Mouse (Mus musculus): ENCODE measurements around the gene Stub1. TPM values are rescaled to one million over a fixed set of nuclear protein-coding genes. Genes with fewer than 3 reads are reported as not detected.
"Not testable (repeated sequence)": the region's sequence is repeated elsewhere in the genome, so short reads cannot be mapped to it uniquely, and the experiment has no call there.

Stub1 gene
- total RNA-seq (2021) = 100 to 1,000 TPM; 106 to 109 TPM
- long read RNA-seq, experiment 1, transcript Stub1-201 (7 exons, 1,803 nt) = major isoform, 211 of 277 reads
- long read RNA-seq, experiment 1, transcript Stub1-207 (7 exons, 1,341 nt) = minor isoform, 43 of 277 reads
- long read RNA-seq, experiment 1, transcript Stub1-206 (6 exons, 1,408 nt) = minor isoform, 8 of 277 reads
- long read RNA-seq, experiment 1, partial matches to known transcripts = 6 of 277 reads
- long read RNA-seq, experiment 1, other reads (novel, unspliced or antisense) = 8 of 277 reads
- long read RNA-seq, experiment 2, transcript Stub1-201 (7 exons, 1,803 nt) = major isoform, 203 of 251 reads
- long read RNA-seq, experiment 2, transcript Stub1-206 (6 exons, 1,408 nt) = minor isoform, 8 of 251 reads
- long read RNA-seq, experiment 2, transcript Stub1-207 (7 exons, 1,341 nt) = minor isoform, 21 of 251 reads
- long read RNA-seq, experiment 2, partial matches to known transcripts = 6 of 251 reads
- long read RNA-seq, experiment 2, other reads (novel, unspliced or antisense) = 12 of 251 reads

DNA sequence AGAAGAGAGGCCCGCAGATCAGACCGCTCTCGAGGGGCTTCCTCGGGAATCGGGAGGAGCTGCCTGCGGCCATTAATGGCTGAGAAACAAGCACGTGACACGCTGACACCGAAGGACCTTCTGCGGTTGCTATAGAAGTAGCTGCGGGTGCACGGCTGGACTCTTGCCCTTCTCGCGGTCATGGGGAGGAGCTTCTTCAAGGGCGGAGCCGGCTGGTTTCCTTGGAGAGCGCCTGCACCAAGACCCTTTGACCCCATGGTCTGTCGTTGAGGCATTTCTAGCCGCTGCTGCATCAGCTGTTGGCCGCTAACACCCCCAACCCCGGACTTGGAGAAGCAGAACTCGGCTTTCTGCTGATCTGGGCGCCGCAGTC is at the start of gene Stub1:
Gene Stub1, minus strand, starts transcription at position 114 of the 373 bp plus-strand sequence.
- peak; percentile 90 to 94 for DNase-seq
- intact Hi-C loops (cut with DNase I) = no loop called here

GRCm38 (mm10) chr17:25882306-25882705 is 49.1 kb upstream of the Stub1 start:
- no peak for DNase-seq
- intact Hi-C loops (cut with DNase I) = no loop called here

DNA sequence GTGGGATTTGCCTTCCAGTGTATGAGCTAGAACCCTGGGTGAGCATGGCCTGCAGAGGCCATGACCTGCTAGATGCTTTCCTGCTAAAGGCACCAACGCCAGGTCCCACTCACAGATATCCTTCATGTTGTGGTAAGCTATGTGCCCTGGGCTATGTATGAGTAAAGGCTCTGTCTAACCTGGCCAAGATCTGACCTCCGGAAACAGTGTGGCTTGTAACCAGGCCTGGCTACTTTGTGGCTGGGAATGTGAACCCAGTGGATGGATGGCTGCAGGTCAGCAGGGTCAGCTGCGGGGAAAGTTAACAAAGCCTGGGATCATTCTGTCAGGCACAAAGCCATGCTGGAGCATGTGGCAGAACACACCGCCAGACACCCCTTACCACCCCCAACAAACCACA is 48.5 kb upstream of the Stub1 start:
- DNase-seq = no peak
- intact Hi-C loops (cut with DNase I) = no loop called here

DNA sequence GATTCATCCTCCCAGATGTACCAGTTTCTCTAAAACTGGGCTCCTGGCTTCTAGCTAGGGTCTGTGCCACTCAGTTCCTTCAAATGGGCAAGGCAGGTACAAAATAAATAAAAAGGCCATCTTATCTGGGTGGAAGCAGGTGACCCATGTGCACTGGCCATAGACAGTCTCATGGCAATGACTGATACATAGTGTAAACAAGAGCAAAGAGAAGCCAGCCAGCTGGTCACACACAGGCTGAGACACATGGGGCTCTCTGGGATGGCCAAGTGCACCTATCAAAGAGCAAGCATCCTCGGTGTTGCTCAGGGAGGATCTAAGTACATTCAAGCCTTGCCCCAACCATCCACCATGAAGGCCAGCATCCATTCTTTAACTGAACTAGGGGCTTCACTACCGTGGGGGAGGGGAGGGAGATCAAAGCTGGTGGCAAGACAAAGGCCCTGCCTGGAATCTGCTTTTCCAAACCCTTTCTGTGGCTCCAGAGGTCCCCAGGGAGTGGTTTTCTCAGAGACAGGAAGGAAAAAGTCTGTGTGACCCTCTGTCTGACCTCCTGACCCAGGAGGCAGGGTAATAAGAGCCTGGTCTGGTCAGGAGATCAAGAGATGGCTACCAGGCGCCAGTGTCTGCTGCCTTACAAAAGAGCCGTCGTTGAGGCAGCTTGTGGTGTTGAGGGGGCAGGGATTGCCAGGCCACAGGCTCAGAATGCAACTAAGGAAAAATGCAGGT is 47.9 kb upstream of the Stub1 start:
- intact Hi-C loops (cut with DNase I) = no loop called here
- no peak for DNase-seq

GRCm38 (mm10) chr17:25880196-25880910 is 47.1 kb upstream of the Stub1 start, which contains the start of gene Wfikkn1:
TSS of gene Wfikkn1 (minus strand) at chr17:25880858.
- intact Hi-C loops (cut with DNase I) = no loop called here
- DNase-seq = no peak

- DNase-seq = no peak
- intact Hi-C loops (cut with DNase I) = no loop called here
Measured at GRCm38 (mm10) chr17:25879750-25880149, 46.5 kb upstream of the Stub1 start.

DNA sequence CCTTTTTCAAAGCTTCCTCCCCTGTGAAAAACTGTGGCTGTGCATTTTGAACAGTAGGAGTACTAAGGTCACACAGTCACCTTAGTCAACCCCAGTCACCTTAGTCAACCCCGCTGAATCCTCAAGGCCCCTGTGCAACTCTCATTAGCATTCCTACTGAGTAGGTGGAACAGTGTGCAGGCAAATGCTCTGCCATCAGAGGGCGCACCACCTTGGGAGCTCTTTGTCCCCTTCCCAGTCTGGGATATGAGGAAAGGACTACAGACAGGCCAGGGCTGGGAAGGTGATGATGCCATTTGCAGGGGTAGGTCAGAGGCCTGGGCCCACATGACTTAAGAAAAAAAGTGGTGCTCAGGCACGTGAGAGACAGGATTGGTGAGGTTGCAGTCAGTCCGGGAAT is 46.1 kb upstream of the Stub1 start:
- DNase-seq = peak in 1 of 2 experiments; percentile 42
- intact Hi-C loops (cut with DNase I) = no loop called here

DNA sequence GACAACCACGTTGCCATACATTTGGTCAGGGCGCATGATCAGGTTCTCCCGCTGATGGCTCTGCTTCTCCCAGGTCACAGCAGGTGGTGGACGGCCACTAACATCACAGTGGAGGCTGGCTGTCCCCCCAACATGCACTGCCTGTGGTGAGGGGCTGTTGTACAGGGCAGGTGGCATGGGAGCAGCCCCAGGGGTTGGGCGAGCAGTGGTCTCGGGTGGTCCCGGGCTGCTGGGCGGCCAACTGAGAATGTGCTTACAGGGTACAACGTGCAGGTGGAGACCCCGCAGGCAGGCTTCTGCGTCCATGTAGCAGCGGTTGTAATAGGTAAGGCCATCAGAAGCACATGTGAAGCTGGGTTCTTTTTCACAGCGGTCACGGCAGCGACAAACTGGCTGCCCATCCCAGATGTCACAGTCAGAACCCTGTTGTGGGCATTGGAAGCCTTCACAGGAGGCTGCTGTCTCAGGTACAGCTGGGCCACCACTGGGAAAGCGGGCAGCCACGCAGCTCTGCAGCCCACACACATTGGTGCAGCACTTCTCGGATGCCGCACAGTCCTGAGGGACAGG is 45.5 kb upstream of the Stub1 start:
- no peak for DNase-seq
- intact Hi-C loops (cut with DNase I) = no loop called here

- no peak for DNase-seq
- intact Hi-C loops (cut with DNase I) = no loop called here
Measured at GRCm38 (mm10) chr17:25877741-25878610, 44.8 kb upstream of the Stub1 start.

DNA sequence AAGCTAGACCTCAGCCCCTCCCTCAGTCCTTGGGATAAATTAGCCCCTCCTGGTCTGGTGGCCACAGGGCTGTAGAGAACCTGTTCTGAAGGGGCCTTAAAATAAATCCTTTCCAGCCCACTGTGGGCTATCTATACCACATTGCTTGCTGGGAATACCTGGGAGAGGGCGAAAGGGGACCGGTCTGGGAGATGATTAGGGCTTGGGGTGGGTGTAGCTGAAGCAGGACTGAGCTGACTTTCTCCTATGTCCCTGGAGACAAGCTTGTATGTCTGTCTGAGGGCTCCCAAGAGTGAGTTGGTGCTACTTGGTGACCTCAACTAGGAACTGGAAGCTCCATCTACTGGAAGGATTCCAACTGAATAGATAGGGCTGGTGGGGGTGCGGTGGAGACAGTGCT is 43.8 kb upstream of the Stub1 start:
- intact Hi-C loops (cut with DNase I) = no loop called here
- DNase-seq = no peak

DNA sequence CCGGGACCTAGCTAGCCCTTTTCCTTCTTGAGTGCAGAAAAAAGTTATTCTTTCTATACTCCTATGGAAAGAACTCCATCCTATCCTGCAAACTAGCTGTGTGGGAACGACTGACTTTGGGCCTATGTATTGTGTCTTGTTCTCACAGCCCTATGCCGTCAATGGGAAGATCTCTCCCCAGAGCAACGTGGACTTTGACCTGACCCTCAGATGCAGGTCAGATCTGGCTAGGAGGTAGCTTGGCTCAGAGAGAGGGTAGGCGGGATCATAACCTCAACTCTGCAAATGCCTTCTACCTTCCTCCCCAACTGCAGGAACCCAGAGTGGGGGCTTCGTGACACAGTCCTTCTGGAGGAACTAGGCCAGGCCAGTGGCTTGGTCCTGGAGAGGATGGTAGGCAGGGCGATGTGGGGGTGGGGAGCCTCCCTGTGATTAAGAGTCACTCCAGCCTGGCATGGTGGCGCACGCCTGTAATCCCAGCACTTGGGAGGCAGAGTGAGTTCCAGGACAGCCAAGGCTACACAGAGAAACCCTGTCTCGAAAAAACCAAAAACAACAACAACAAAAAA is 43.2 kb upstream of the Stub1 start:
- intact Hi-C loops (cut with DNase I) = no loop called here

DNA sequence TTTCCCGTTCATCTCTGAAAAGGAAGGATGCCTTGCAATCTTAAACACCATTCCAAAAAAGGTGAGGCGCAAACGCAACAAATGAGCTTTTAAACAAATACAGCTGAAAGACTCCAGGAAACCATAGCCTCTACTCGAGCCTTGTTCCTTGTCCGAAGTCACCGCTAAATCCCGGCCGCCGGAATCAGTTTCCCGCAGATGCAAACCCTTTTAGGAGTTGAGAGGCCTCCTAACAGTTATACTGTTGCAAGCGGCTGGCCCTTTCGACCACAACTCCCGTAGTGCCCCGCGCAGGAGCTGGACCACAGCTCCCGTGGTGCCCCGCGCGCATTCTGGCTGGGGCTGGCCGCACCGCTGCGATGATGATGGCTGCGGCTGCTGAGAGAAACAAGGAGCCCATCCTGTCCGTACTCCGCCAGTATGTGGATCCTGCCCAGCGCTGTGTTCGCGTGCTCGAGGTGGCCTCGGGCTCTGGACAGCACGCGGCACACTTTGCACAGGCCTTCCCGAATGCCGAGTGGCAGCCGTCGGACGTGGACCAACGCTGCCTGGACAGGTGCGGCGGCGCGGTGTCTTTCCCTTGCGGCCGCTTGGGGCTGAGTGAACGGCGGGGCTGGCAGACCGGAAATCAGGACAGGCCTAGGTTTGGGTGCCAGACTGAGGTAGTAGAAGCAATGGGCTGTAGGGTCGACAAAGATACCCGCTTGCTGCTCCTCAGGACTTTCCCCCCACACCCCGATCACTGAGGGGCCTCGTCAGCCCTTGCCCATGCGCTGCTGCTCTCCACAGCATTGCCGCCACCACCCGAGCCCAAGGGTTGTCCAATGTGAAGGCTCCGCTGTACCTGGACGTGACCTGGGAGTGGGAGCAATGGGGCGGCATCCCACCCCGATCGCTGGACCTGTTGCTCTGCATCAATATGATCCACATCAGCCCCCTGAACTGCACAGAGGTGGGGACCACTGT is 42.2 kb upstream of the Stub1 start:
- peak; percentile 88 to 91 for DNase-seq
- intact Hi-C loops (cut with DNase I) = no loop called here

More for the DNA sequence above, 43.2 kb upstream of the Stub1 start:
- DNase-seq = no peak

DNA sequence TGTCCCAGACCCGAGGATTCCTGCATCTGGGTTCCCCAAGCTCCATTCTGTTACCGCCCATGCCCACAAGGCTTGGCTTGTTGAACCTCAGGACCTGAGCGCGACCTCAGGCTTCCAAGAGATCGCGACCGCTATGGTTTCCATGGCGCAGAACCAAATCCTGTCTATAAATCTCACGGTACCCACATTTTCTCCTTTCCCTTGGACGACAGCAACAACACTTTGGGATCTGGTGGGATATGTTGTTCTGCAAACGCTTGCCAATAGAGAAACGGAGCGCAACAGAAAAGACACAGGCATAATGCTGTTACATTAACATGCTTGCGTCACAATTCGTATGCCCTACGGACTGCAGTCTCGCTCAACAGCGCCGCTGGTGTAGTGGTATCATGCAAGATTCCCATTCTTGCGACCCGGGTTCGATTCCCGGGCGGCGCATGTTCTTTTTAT is 41.5 kb upstream of the Stub1 start, which contains the start of gene Mettl26:
Gene Mettl26, plus strand, starts transcription at position 354 of the 450 bp plus-strand sequence.
- DNase-seq = peak; percentile 91 to 96
- intact Hi-C loops (cut with DNase I) = no loop called here

DNA sequence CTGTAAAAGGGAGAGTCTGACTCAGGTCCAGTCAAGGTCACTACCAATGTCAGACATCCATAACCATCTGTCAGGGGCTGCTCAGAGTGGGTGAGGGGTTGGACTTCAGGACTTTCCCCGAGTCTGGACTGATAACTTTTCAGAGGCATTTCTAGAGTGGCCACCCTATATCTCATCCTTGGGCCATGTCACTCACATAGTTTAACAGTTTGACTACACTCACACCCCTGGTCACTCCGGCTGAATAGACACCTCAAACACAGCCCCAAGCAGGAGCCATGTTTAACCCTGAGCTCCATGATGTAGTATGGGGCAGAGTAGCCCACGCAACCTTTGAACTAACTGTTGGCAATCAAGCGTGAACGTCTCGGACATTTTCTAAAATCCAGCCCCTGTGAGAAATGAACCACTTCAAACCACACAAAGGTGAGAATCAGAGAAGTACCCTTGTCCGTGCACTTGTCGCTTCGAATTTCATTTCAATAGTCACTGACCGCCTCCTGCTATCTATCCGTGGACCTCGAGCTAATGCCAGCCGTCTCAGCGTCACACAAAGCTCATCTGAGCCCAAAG is 41.0 kb upstream of the Stub1 start:
- intact Hi-C loops (cut with DNase I) = no loop called here
- DNase-seq = no peak

GRCm38 (mm10) chr17:25873405-25874147 is 40.4 kb upstream of the Stub1 start:
- no peak for DNase-seq
- intact Hi-C loops (cut with DNase I) = no loop called here

- intact Hi-C loops (cut with DNase I) = no loop called here
Measured at GRCm38 (mm10) chr17:25872676-25873075, 39.5 kb upstream of the Stub1 start.

GRCm38 (mm10) chr17:25871566-25871965 is 38.4 kb upstream of the Stub1 start:
- intact Hi-C loops (cut with DNase I); DNase-seq: not testable (repeated sequence)

More at GRCm38 (mm10) chr17:25872676-25873075, 39.5 kb upstream of the Stub1 start:
- DNase-seq = no peak

All from heart, postnatal 14 days (tissue).